Mouse (Mus musculus): ENCODE results near the gene Clcf1. TPM values are rescaled to one million over a fixed set of nuclear protein-coding genes. Genes with fewer than 3 reads are reported as not detected.

Gene Clcf1
- total and polyA plus RNA-seq, 3 experiments = 0.42 to 2.3 TPM; not detected in 1

- Histone ChIP-seq H3K27ac (ENCODE audit: control insufficient read depth, low read depth, low read length) (peak within 1 kb of the TSS; percentile 98), H3K9me3 (replicated peaks; ENCODE audit: insufficient read depth, low read length) (no peaks in the 10 kb centered on the region), H3K27me3 (ENCODE audit: control insufficient read depth in 1 of 2, insufficient read depth in 2 of 2, low read length in 2 of 2) (no peaks in the 10 kb centered on the region), H3K4me1 (ENCODE audit: control insufficient read depth in 1 of 2, insufficient read depth in 2 of 2, low read length in 2 of 2) (peaks cover 6 to 20% of the 10 kb centered on the region in 2 experiments), H3K79me2 (ENCODE audit: control insufficient read depth, insufficient read depth, low read length, poor library complexity) (peaks cover 28% of the 10 kb centered on the region), H3K9ac (ENCODE audit: control insufficient read depth, low read depth, low read length, poor library complexity, severe bottlenecking) (peak within 1 kb of the TSS; percentile 99), H3K36me3 (ENCODE audit: control insufficient read depth in 1 of 2, insufficient read depth in 2 of 2, low read length in 2 of 2) (peaks cover 6 to 17% of the 10 kb centered on the region in 2 experiments; a peak in 3 of 4 replicates), H3K4me3 (ENCODE audit: control insufficient read depth in 1 of 2, insufficient read depth in 1 of 2, low read depth in 2 of 2, low read length in 2 of 2) (peak within 1 kb of the TSS; percentile 85 to 88)
- DNase-seq (ENCODE audit: low read depth, low spot score) = peak; percentile 83
- TF ChIP-seq MAZ (IDR thresholded peaks at IDR 0.05; ENCODE audit: low read depth, low read length) = peak; percentile 98
- peak; percentile 21; the same call in 1 of the 2 replicates for TF ChIP-seq NELFE (IDR thresholded peaks at IDR 0.05; ENCODE audit: low read depth, low read length)
- TF ChIP-seq POLR2A (IDR thresholded peaks at IDR 0.05; ENCODE audit: control insufficient read depth in 1 of 2, insufficient read depth in 1 of 2, low read depth in 1 of 2, low read length in 2 of 2, poor library complexity in 1 of 2) = peak; percentile 54 to 57; a peak in 2 of 4 replicates
- peak; percentile 35 for TF ChIP-seq HCFC1 (IDR thresholded peaks at IDR 0.05; ENCODE audit: low read depth, low read length)
- no peak for TF ChIP-seq SMC3 (IDR thresholded peaks at IDR 0.05; ENCODE audit: low read depth, low read length)
- peak; percentile 98 for TF ChIP-seq MXI1 (IDR thresholded peaks at IDR 0.05; ENCODE audit: low read depth, low read length)
- peak; percentile 76 for TF ChIP-seq ELF1 (IDR thresholded peaks at IDR 0.05; ENCODE audit: low read depth, low read length)
- 0 out of 2 replicates have a peak, but pooled peaks have one; percentile 34 for TF ChIP-seq TBP (IDR thresholded peaks at IDR 0.05; ENCODE audit: low read depth, low read length)
- no peak for TF ChIP-seq EP300 (IDR thresholded peaks at IDR 0.05; ENCODE audit: low read depth in 1 of 2, low read length in 2 of 2)
- 0 out of 2 replicates have a peak, but pooled peaks have one; percentile 14 for TF ChIP-seq ETS1 (IDR thresholded peaks at IDR 0.05; ENCODE audit: low read depth, low read length)
- 0 out of 2 replicates have a peak, but pooled peaks have one; percentile 52 for TF ChIP-seq SIN3A (IDR thresholded peaks at IDR 0.05; ENCODE audit: low read length)
Observed at GRCm38 (mm10) chr19:4190831-4191334, 23.2 kb upstream of the Clcf1 start, which contains the start of gene Tbc1d10c. Gene Tbc1d10c (minus strand): TSS chr19:4191284.

DNA sequence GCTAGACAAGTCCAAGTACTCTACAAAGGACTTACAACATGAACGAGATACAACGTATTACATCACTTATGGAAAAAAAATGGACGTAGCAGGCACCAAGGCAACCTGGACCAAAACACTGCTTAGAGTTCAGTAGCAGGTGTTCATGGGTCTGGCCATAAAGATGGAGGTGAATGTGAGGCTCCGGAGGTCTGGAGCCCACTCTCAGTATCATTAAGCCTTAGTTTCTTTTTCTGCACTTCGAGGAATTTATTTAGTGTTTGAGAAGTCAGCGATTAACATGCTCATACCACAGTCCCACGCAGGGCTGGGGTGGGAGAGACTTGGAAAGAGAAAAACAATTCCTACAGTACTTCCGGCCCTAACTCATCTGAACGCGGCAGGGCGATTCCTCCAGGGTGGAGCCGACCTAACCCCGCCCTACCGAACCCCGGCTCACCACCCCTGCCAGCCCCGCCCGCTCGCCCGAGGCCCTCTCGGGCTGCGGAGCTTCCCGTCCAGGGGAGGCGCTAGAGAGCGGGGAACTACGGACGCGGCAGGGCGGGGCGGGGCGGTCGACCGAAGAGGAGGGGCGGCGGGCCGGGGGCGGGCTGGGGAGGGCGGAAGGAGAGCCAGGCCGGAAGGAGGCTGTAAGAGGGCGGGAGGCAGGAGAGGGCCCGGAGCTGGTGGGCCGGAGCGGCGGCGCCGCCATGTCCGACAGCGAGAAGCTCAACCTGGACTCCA is 22.3 kb upstream of the Clcf1 start, which contains the start of gene Ppp1ca:
TSS of gene Ppp1ca (plus strand) at position 538 of the 723 bp plus-strand sequence.
- H3K4me1 ChIP-seq (ENCODE audit: control insufficient read depth in 1 of 2, insufficient read depth in 2 of 2, low read length in 2 of 2) = peaks cover 6 to 20% of the 10 kb centered on the region in 2 experiments
- H3K27me3 ChIP-seq (ENCODE audit: control insufficient read depth in 1 of 2, insufficient read depth in 2 of 2, low read length in 2 of 2) = no peaks in the 10 kb centered on the region
- peaks cover 28% of the 10 kb centered on the region for H3K79me2 ChIP-seq (ENCODE audit: control insufficient read depth, insufficient read depth, low read length, poor library complexity)
- peak; percentile 96 for DNase-seq (ENCODE audit: low read depth, low spot score)
- H3K9ac ChIP-seq (ENCODE audit: control insufficient read depth, low read depth, low read length, poor library complexity, severe bottlenecking) = peak within 1 kb of the TSS; percentile 99
- H3K4me3 ChIP-seq (ENCODE audit: control insufficient read depth in 1 of 2, insufficient read depth in 1 of 2, low read depth in 2 of 2, low read length in 2 of 2) = peak within 1 kb of the TSS; percentile 85 to 88
- no peaks in the 10 kb centered on the region for H3K9me3 ChIP-seq (replicated peaks; ENCODE audit: insufficient read depth, low read length)
- H3K36me3 ChIP-seq (ENCODE audit: control insufficient read depth in 1 of 2, insufficient read depth in 2 of 2, low read length in 2 of 2) = peaks cover 6 to 19% of the 10 kb centered on the region in 2 experiments; a peak in 3 of 4 replicates
- peak within 1 kb of the TSS; percentile 98 for H3K27ac ChIP-seq (ENCODE audit: control insufficient read depth, low read depth, low read length)
- TF ChIP-seq TBP (IDR thresholded peaks at IDR 0.05; ENCODE audit: low read depth, low read length) = peak; percentile 65; the same call in 1 of the 2 replicates
- 0 out of 2 replicates have a peak, but pooled peaks have one; percentile 57 for TF ChIP-seq MYC (IDR thresholded peaks at IDR 0.05; ENCODE audit: low read depth, low read length)
- 0 out of 2 replicates have a peak, but pooled peaks have one; percentile 24 for TF ChIP-seq NRF1 (IDR thresholded peaks at IDR 0.05; ENCODE audit: insufficient read depth, low read depth, low read length, poor library complexity, severe bottlenecking)
- no peak for TF ChIP-seq USF2 (IDR thresholded peaks at IDR 0.05; ENCODE audit: borderline replicate concordance in 1 of 2, insufficient read depth in 1 of 2, low read depth in 1 of 2, low read length in 2 of 2)
- TF ChIP-seq TAL1 (IDR thresholded peaks at IDR 0.05; ENCODE audit: low read length) = no peak
- TF ChIP-seq MEF2A (IDR thresholded peaks at IDR 0.05; ENCODE audit: extremely low read depth, insufficient replicate concordance, low read depth, low read length, poor library complexity, severe bottlenecking) = no peak
- TF ChIP-seq ELF1 (IDR thresholded peaks at IDR 0.05; ENCODE audit: low read depth, low read length) = peak; percentile 77
- peak; percentile 80 for TF ChIP-seq NELFE (IDR thresholded peaks at IDR 0.05; ENCODE audit: low read depth, low read length)
- peak; percentile 40; the same call in 1 of the 2 replicates for TF ChIP-seq ETS1 (IDR thresholded peaks at IDR 0.05; ENCODE audit: low read depth, low read length)
- TF ChIP-seq ZNF384 (IDR thresholded peaks at IDR 0.05; ENCODE audit: low read depth, low read length) = 0 out of 2 replicates have a peak, but pooled peaks have one; percentile 11
- TF ChIP-seq CTCF (IDR thresholded peaks at IDR 0.05 in 2 of 3, conservative IDR thresholded peaks at IDR 0.05 in 1 of 3; ENCODE audit: control insufficient read depth in 1 of 3, insufficient read depth in 1 of 3, low read depth in 2 of 3, low read length in 3 of 3, poor library complexity in 1 of 3, severe bottlenecking in 1 of 3) = peak in 2 of 3 experiments; percentile 74 to 86; a peak in 5 of 6 replicates
- TF ChIP-seq POLR2A (IDR thresholded peaks at IDR 0.05; ENCODE audit: control insufficient read depth in 1 of 2, insufficient read depth in 1 of 2, low read depth in 1 of 2, low read length in 2 of 2, poor library complexity in 1 of 2) = peak; percentile 60 to 90
- TF ChIP-seq USF1 (IDR thresholded peaks at IDR 0.05; ENCODE audit: low read depth, low read length) = no peak
- TF ChIP-seq ZC3H11A (IDR thresholded peaks at IDR 0.05; ENCODE audit: low read depth, low read length) = no peak
- TF ChIP-seq POLR2AphosphoS5 (IDR thresholded peaks at IDR 0.05; ENCODE audit: borderline replicate concordance, low read depth, low read length) = peak; percentile 79; the same call in 1 of the 2 replicates
- peak; percentile 74 for TF ChIP-seq ZMIZ1 (IDR thresholded peaks at IDR 0.05; ENCODE audit: low read depth, low read length)
- TF ChIP-seq MAZ (IDR thresholded peaks at IDR 0.05; ENCODE audit: low read depth, low read length) = peak; percentile 97
- peak; percentile 71 for TF ChIP-seq HCFC1 (IDR thresholded peaks at IDR 0.05; ENCODE audit: low read depth, low read length)
- TF ChIP-seq TCF12 (IDR thresholded peaks at IDR 0.05; ENCODE audit: low read depth, low read length) = peak; percentile 51
- TF ChIP-seq MAX (IDR thresholded peaks at IDR 0.05; ENCODE audit: low read length) = peak; percentile 53; the same call in 1 of the 2 replicates
- TF ChIP-seq POLR2AphosphoS2 (IDR thresholded peaks at IDR 0.05; ENCODE audit: low read length) = peak; percentile 80
- TF ChIP-seq EP300 (IDR thresholded peaks at IDR 0.05; ENCODE audit: low read depth in 1 of 2, low read length in 2 of 2) = peak in 1 of 2 experiments; percentile 26; a peak in 2 of 4 replicates

Data from MEL (cell line).